Mouse (Mus musculus) midbrain, embryonic 13.5 days (tissue): ENCODE results near the gene Stk10. TPM values are rescaled to one million over a fixed set of nuclear protein-coding genes. Genes with fewer than 3 reads are reported as not detected.
"Not testable (repeated sequence)": the region's sequence is repeated elsewhere in the genome, so short reads cannot be mapped to it uniquely, and the experiment has no call there.

Experiments used
- ATAC-seq: fragments of 200-750 bp; cut with Nextera tagmentation; 2 replicates; pipeline ENCODE4 v1.8.0; 2017; ENCODE audit warnings: mild to moderate bottlenecking, moderate TSS enrichment, moderate library complexity
- H3K27ac ChIP-seq: fragments of 300-500 bp; sonication (generic); 2 replicates; pipeline ENCODE4 v1.5.1; 2015; ENCODE audit warnings: inconsistent platforms, mild to moderate bottlenecking, moderate library complexity
- H3K27me3 ChIP-seq: fragments of 300-500 bp; sonication (generic); 2 replicates; pipeline ENCODE4 v1.6.1; 2015; ENCODE audit warnings: mild to moderate bottlenecking, inconsistent platforms
- H3K36me3 ChIP-seq: fragments of 300-500 bp; sonication (generic); 2 replicates; pipeline ENCODE4 v1.6.1; 2015; ENCODE audit warnings: mild to moderate bottlenecking, inconsistent platforms
- H3K4me1 ChIP-seq: fragments of 300-500 bp; sonication (generic); replicated peaks from 2 replicates; pipeline ENCODE4 v1.6.1; 2015; ENCODE audit warnings: inconsistent platforms
- H3K4me2 ChIP-seq: fragments of 300-500 bp; sonication (generic); replicated peaks from 2 replicates; pipeline ENCODE4 v1.6.1; 2015; ENCODE audit warnings: moderate library complexity, mild to moderate bottlenecking, inconsistent platforms
- H3K4me3 ChIP-seq: fragments of 300-500 bp; sonication (generic); replicated peaks from 2 replicates; pipeline ENCODE4 v1.5.1; 2015; ENCODE audit warnings: mild to moderate bottlenecking, inconsistent platforms
- H3K9ac ChIP-seq: fragments of 300-500 bp; sonication (generic); replicated peaks from 2 replicates; pipeline ENCODE4 v1.6.1; 2015; ENCODE audit warnings: mild to moderate bottlenecking, inconsistent platforms
- H3K9me3 ChIP-seq: fragments of 300-500 bp; sonication (generic); 2 replicates; pipeline ENCODE4 v1.6.1; 2016; ENCODE audit warnings: mild to moderate bottlenecking, inconsistent platforms
- WGBS: fragments of 180-500 bp; shearing (Covaris S2); methylation state at CpG from one replicate; pipeline ENCODE4 v1.1.7; 2015; 5-methylcytosine and 5-hydroxymethylcytosine counted together
- polyA plus RNA-seq: library from polyadenylated mRNA; unstranded; fragments of >200 nt; fragmentation: Nextera tagmentation; extraction: Ambion mirVana; gene quantifications from 2 replicates; pipeline ENCODE4 v1.2.1, GENCODE M21; 2015

Stk10 gene
- polyA plus RNA-seq, 1 experiment from 2014 or later, result 2.3 TPM

DNA sequence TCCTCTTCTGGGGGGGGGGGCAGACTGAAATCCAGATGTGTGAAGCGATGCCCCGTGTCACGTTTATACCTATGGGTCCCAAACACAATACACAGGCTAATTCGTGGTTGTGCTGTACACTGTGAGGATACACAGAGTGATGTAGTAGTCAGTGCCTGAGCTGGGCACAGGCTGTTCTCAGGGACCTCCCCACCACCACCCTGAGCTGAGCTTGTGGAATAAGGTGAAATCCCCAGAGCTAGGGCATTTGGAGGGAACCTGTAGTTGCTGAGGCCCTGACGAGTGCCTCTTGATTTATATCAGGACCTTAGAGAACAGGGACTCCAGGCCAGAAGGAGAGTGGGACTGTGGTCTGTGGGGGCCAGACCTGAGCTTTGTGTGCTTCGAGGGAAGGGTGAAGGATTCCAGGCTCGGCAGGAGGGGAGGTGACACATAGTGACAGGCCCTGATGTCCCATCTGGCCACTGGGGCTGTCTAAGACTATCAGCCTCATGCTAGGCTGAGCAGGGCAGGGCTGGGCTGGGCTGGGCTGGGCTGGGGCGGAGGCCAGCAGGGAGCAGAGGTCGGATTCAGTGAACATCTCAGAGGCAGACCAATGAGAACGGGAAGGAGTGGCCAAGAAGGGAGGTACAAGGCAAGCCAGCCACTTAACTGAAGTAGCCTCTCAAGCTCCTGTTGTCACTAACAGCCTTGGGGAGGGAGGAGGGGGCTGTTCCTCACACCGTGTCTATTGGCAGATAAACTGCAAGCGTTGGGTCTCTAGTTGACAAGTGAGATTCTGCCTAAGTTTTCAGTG, 68.6 kb downstream of the Stk10 start:
- H3K9ac ChIP-seq, result no peak overlapping the region
- ATAC-seq, result peak; percentile 59; the same call in 1 of the 2 replicates

DNA sequence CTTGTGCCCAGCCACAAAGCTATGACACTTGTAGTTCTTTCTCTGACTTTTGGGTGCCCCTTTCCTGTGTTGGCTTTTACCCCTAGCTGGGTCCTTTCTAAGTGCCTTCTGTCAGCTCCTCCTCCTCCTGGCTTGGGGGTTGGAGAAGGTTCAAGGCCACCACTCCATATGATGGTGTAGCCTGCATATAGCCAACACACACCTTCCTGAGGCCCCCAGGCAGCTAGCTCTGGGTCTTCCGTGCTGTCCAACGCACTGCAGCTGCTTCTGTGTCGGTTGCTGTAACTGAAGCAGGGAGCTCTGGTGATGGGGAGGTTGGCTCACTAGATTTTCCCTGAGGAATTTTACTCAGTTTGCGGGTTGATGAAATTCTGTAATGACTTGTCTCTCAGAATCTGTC, 71.6 kb downstream of the Stk10 start:
- Histone ChIP-seq H3K36me3 (no peaks in the 10 kb centered on the region), H3K9me3 (no peaks in the 10 kb centered on the region), H3K27ac (no peak overlapping the region), H3K4me3 (no peak overlapping the region), H3K9ac (no peak overlapping the region), H3K27me3 (no peaks in the 10 kb centered on the region), H3K4me2 (no peak overlapping the region), H3K4me1 (peaks cover 6% of the 10 kb centered on the region; the same call in 1 of the 2 replicates)
- ATAC-seq, result no peak
- 71% methylated on average over 4 of the region's 4 CpGs for WGBS

More for the DNA sequence above, 68.6 kb downstream of the Stk10 start:
- H3K36me3 ChIP-seq, result no peaks in the 10 kb centered on the region
- no peaks in the 10 kb centered on the region for H3K27me3 ChIP-seq
- no peak overlapping the region for H3K27ac ChIP-seq
- H3K4me2 ChIP-seq, result no peak overlapping the region
- no peaks in the 10 kb centered on the region for H3K9me3 ChIP-seq
- 41% methylated on average over 12 of the region's 12 CpGs for WGBS
- no peak overlapping the region for H3K4me3 ChIP-seq
- H3K4me1 ChIP-seq, result peaks cover 6% of the 10 kb centered on the region; the same call in 1 of the 2 replicates

DNA sequence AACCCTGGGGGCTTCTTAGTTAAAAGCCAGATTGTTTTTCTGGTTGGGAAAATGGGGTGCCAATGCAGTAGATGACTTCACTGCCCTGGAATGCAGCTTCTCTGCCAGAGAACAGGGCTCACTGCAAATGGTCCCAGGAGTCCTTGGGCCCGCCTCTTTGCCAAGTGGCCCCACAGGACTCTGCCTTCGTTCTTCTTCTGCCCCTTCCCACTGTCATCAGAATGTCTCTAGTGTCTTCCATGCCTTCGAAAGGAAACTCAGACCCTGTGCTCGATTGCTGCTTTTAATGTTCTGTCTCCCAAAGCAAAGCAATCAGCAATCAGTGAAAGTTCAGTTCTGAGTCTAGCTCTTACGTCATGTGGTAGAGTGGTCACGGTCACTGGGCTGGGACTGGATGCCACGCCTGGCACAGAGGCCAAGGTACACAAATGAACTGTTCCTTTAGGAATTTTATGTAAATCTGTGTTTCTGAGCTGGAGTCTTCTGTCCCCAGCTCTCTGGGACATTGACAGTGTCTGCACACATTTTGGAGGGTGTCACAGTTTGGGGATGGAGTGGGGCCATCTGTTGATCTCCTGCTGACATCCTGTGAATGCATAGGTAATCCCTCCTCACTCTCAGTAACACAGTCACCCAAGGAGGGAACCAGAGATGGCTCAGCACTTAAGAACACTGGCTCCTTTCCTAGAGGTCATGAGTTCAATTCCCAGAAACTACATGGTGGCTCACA, 72.2 kb downstream of the Stk10 start:
- Histone ChIP-seq H3K36me3 (no peaks in the 10 kb centered on the region), H3K4me3 (no peak overlapping the region), H3K9me3 (no peaks in the 10 kb centered on the region), H3K27me3 (no peaks in the 10 kb centered on the region), H3K27ac (no peak overlapping the region), H3K4me2 (no peak overlapping the region), H3K9ac (no peak overlapping the region), H3K4me1 (peaks cover 6% of the 10 kb centered on the region; the same call in 1 of the 2 replicates)
- 70% methylated on average over 7 of the region's 7 CpGs for WGBS
- ATAC-seq, result no peak

DNA sequence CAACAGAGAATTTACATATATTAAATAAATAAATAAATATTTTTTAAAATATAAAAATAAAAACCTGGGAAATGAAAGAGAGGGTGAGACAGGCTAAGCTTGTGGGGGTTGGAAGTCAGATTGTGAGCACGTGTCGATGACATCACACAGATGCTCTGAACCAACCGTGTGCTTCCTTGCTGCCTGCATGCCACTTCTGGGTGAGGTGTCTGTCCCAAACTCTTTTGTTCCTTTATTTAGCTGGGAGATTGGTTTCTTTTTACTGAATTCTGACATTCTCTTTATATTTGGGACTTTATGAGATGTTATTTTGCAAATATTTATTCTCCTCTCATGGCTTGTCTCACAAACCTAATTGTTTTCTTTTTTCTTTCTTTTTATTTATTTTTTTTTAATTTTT, 72.8 kb downstream of the Stk10 start:
- H3K9me3 ChIP-seq, result no peaks in the 10 kb centered on the region
- no peak overlapping the region for H3K27ac ChIP-seq
- H3K4me3 ChIP-seq, result no peak overlapping the region
- ATAC-seq, result no peak
- H3K4me2 ChIP-seq, result no peak overlapping the region
- H3K9ac ChIP-seq, result no peak overlapping the region
- peaks cover 6% of the 10 kb centered on the region; the same call in 1 of the 2 replicates for H3K4me1 ChIP-seq
- H3K27me3 ChIP-seq, result no peaks in the 10 kb centered on the region
- no peaks in the 10 kb centered on the region for H3K36me3 ChIP-seq
- 91% methylated on average over 3 of the region's 3 CpGs for WGBS

DNA sequence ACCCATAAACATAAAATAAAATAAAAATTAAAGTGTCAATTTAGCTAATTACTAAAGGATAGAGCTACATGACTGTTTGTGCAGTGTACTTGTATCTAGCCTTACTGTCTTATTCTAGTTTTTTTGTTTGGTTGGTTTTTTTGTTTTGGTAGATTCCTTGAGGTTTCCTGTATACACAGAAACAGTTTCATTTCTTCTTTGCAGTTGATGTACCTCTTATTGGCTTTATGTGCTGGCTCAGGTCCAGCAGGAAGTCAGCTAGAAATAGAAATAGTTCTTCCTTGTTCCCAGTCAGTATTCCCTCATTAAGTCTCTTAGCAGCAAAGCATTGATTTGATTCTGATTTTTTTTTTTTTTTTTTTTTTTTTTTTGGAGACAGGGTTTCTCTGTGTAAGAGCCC, 74.2 kb downstream of the Stk10 start:
- Histone ChIP-seq H3K36me3 (no peaks in the 10 kb centered on the region), H3K4me3 (no peak overlapping the region), H3K4me1 (peaks cover 6% of the 10 kb centered on the region; the same call in 1 of the 2 replicates), H3K4me2 (no peak overlapping the region), H3K9ac (no peak overlapping the region), H3K9me3 (no peaks in the 10 kb centered on the region), H3K27me3 (no peaks in the 10 kb centered on the region), H3K27ac (no peak overlapping the region)
- no peak for ATAC-seq

DNA sequence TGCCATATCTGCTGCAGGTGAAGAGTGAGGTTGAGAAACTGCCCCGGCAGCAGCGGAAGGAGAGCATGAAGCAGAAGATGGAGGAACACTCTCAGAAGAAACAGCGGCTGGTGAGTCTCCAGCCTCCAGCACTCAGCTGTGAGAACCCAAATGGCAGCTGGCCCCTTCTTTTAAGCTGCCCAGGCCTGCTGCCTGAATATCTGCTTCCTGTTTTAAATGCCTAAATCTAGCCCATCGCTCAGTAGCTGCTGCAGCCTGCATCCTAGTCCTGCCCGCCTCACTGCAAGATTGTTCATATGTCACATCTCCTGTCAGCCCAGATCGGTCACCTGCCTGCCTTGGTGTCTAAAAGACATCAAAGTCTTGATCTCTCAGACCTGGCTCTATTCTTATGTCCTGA, 77.5 kb downstream of the Stk10 start:
- H3K9ac ChIP-seq, result no peak overlapping the region
- no peak overlapping the region for H3K4me3 ChIP-seq
- no peak overlapping the region for H3K27ac ChIP-seq
- ATAC-seq, result no peak
- no peaks in the 10 kb centered on the region for H3K27me3 ChIP-seq
- 89% methylated on average over 6 of the region's 6 CpGs for WGBS
- peaks cover under 1% of the 10 kb centered on the region; the same call in 1 of the 2 replicates for H3K4me1 ChIP-seq
- H3K36me3 ChIP-seq, result no peaks in the 10 kb centered on the region
- no peak overlapping the region for H3K4me2 ChIP-seq
- H3K9me3 ChIP-seq, result no peaks in the 10 kb centered on the region

DNA sequence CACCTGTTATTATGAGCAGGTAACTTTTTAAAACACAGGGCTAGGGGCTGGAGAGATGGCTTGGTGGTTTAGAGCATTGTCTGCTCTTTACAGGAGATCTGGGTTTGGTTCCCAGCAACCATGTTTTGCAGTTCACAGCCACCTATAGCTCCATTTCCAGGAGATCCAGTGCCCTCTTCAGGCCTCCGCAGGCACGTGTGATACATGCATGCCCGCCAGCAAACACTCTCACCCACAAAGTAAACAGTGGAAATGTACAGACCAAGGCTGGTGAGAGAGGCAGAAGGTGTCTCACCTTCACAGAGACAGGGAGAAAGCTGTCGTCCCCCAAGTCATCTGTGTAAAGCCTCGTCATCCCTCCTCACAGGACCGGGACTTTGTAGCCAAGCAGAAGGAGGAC, 79.2 kb downstream of the Stk10 start:
- WGBS, result 77% methylated on average over 6 of the region's 6 CpGs
- no peak overlapping the region for H3K27ac ChIP-seq
- H3K4me2 ChIP-seq, result no peak overlapping the region
- no peak overlapping the region for H3K4me3 ChIP-seq
- no peaks in the 10 kb centered on the region for H3K9me3 ChIP-seq
- H3K36me3 ChIP-seq, result no peaks in the 10 kb centered on the region
- H3K9ac ChIP-seq, result no peak overlapping the region
- ATAC-seq, result no peak
- no peaks in the 10 kb centered on the region for H3K27me3 ChIP-seq
- peaks cover 6% of the 10 kb centered on the region; the same call in 1 of the 2 replicates for H3K4me1 ChIP-seq

DNA sequence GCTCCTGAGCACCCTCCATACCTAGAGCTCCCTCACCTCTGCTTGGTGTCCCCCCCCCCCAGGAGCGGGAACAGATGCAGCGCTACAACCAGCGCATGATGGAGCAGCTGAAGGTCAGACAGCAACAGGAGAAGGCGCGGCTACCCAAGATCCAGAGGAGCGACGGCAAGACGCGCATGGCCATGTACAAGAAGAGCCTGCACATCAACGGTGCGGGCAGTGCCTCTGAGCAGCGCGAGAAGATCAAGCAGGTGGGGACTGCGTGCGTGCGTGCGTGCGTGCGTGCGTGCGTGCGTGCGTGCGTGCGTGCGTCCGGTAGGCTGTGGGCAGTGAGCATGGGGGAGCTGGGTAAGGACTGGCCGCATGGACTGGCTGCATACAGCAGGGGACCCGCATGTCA, 81.4 kb downstream of the Stk10 start:
- no peak overlapping the region for H3K4me3 ChIP-seq
- H3K9ac ChIP-seq, result no peak overlapping the region
- H3K9me3 ChIP-seq, result no peaks in the 10 kb centered on the region
- no peak overlapping the region for H3K4me2 ChIP-seq
- H3K4me1 ChIP-seq, result peaks cover 9% of the 10 kb centered on the region
- H3K36me3 ChIP-seq, result no peaks in the 10 kb centered on the region
- 97% methylated on average over 29 of the region's 29 CpGs for WGBS
- H3K27ac ChIP-seq, result no peak overlapping the region
- no peak for ATAC-seq
- no peaks in the 10 kb centered on the region for H3K27me3 ChIP-seq

DNA sequence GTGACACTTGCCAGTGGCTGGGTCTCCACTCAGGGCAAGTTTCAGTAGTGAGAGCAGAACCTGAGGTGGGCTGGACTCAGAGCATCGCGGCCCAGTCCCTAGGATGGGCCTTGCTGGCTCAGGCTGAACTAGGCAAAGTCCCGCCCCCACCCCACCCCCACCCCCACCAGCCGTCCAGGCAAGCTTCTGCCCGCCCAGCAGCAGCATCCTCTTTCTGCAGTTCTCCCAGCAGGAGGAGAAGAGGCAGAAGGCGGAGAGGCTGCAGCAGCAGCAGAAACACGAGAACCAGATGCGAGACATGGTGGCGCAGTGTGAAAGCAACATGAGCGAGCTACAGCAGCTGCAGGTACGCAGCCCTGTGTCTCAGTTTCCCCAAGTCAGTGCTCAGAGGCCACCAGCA, 82.5 kb downstream of the Stk10 start:
- Histone ChIP-seq H3K4me3 (no peak overlapping the region), H3K9me3 (no peaks in the 10 kb centered on the region), H3K27ac (no peak overlapping the region), H3K4me2 (no peak overlapping the region), H3K27me3 (no peaks in the 10 kb centered on the region), H3K4me1 (peaks cover 16% of the 10 kb centered on the region), H3K9ac (no peak overlapping the region), H3K36me3 (no peaks in the 10 kb centered on the region)
- ATAC-seq, result no peak; the same call in 1 of the 2 replicates
- 17% methylated on average over 11 of the region's 11 CpGs for WGBS

DNA sequence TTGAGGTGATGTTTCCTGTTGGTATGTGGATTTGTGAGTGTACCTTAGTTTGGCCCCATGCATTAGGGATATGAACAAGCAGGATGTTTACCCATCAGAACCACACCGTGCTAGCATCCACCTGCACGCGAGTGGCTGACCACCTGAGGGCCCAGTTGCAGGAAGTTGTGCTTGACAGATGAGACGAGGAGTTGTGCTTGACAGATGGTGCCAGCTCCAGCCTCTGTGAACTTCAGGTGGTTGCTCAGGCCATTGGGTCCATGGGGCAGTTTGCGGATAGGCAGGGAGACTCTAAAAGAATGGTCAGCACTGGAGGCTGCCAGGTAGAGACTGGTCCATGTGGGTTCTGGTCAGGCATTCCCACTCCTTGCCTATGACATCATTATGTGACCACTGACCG, 83.0 kb downstream of the Stk10 start:
- Histone ChIP-seq H3K27ac (no peak overlapping the region), H3K9me3 (no peaks in the 10 kb centered on the region), H3K36me3 (no peaks in the 10 kb centered on the region), H3K27me3 (no peaks in the 10 kb centered on the region), H3K4me2 (no peak overlapping the region), H3K9ac (no peak overlapping the region), H3K4me1 (peaks cover 16% of the 10 kb centered on the region), H3K4me3 (no peak overlapping the region)
- no peak for ATAC-seq
- WGBS, result 79% methylated on average over 6 of the region's 6 CpGs

DNA sequence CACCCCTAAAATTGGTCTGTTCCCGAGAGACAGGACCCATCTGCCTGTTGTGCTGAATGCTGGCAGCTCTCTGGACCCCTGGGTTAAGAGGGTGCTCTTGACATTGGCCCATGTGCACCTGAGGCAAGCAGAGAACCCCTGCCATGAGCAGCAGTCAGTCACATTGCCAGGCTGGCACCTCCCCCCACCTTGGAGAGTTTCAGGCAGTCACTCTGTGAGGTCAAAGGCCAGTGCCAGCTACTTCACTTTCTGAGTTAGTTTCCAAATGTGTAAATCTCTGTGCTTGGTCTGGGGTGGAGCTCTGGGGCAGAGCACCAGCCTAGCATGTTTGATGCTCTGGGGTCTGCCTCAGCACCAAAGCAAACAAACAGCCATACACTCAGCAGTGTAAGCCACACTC, 84.9 kb downstream of the Stk10 start:
- H3K4me3 ChIP-seq, result no peak overlapping the region
- WGBS, result 75% methylated on average over 1 of the region's 1 CpGs
- ATAC-seq, result no peak
- H3K9ac ChIP-seq, result no peak overlapping the region
- H3K27me3 ChIP-seq, result no peaks in the 10 kb centered on the region
- H3K4me2 ChIP-seq, result no peak overlapping the region
- no peaks in the 10 kb centered on the region for H3K36me3 ChIP-seq
- H3K27ac ChIP-seq, result no peak overlapping the region
- peaks cover 16% of the 10 kb centered on the region for H3K4me1 ChIP-seq
- no peaks in the 10 kb centered on the region for H3K9me3 ChIP-seq

DNA sequence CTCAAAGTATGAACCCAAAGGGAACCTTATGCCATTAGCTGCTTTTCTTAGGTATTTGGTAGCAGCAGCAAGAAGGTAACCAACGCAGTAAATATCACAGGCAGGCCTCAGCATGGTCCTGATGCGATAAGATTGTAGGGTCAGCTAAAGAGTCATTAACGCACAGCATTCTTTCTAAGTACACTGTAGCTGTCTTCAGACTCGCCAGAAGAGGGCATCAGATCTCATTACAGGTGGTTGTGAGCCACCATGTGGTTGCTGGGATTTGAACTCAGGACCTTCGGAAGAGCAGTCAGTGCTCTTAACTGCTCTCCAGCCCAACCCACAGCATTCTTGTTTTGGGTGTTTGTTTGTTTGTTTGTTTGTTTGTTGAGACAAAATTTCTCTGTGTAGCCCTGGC, 85.5 kb downstream of the Stk10 start:
- not testable (repeated sequence) for ATAC-seq

More for the DNA sequence above, 85.5 kb downstream of the Stk10 start:
- H3K9ac ChIP-seq, H3K36me3 ChIP-seq, H3K4me3 ChIP-seq, H3K9me3 ChIP-seq, H3K27me3 ChIP-seq, H3K4me2 ChIP-seq, H3K27ac ChIP-seq: not testable (repeated sequence)
- 81% methylated on average over 5 of the region's 5 CpGs for WGBS
- peaks cover 21% of the 10 kb centered on the region for H3K4me1 ChIP-seq
